Mouse (Mus musculus): ENCODE results near the gene Tbp. TPM values are rescaled to one million over a fixed set of nuclear protein-coding genes. Genes with fewer than 3 reads are reported as not detected.

Tbp gene
- polyA plus RNA-seq, 1 experiment, result 1.4 TPM

GRCm38 (mm10) chr17:15566908-15567307 lies 67.2 kb downstream of the Tbp start:
- H3K4me3 ChIP-seq (replicated peaks), result no peak overlapping the region
- TF ChIP-seq GATA1 (IDR thresholded peaks at IDR 0.05; ENCODE audit: borderline replicate concordance, low read length) (no peak), FLI1 (IDR thresholded peaks at IDR 0.05; ENCODE audit: low read length) (no peak)
- H3K4me1 ChIP-seq, result peaks cover 14% of the 10 kb centered on the region
- H3K27me3 ChIP-seq (replicated peaks), result peaks cover 8% of the 10 kb centered on the region
- no peaks in the 10 kb centered on the region for H3K9me3 ChIP-seq
- no peaks in the 10 kb centered on the region for H3K36me3 ChIP-seq (replicated peaks; ENCODE audit: low read length)

- peaks cover 2% of the 10 kb centered on the region for H3K27me3 ChIP-seq (replicated peaks)
- no peaks in the 10 kb centered on the region for H3K4me1 ChIP-seq
Measured at GRCm38 (mm10) chr17:15575056-15575455, 75.4 kb downstream of the Tbp start.

GRCm38 (mm10) chr17:15577291-15577694 lies 77.6 kb downstream of the Tbp start:
- TF ChIP-seq GATA1 (IDR thresholded peaks at IDR 0.05; ENCODE audit: borderline replicate concordance, low read length) (no peak), FLI1 (IDR thresholded peaks at IDR 0.05; ENCODE audit: low read length) (no peak)
- no peaks in the 10 kb centered on the region for H3K4me1 ChIP-seq
- H3K4me3 ChIP-seq (replicated peaks), result peak overlapping the region; percentile 59
- 0 out of 2 replicates have a peak, but pooled peaks cover 2% of the 10 kb centered on the region for H3K9me3 ChIP-seq
- no peaks in the 10 kb centered on the region for H3K36me3 ChIP-seq (replicated peaks; ENCODE audit: low read length)
- H3K27me3 ChIP-seq (replicated peaks), result peaks cover 2% of the 10 kb centered on the region

More at GRCm38 (mm10) chr17:15575056-15575455, 75.4 kb downstream of the Tbp start:
- H3K36me3 ChIP-seq (replicated peaks; ENCODE audit: low read length), result no peaks in the 10 kb centered on the region
- no peak overlapping the region for H3K4me3 ChIP-seq (replicated peaks)
- no peak for TF ChIP-seq GATA1 (IDR thresholded peaks at IDR 0.05; ENCODE audit: borderline replicate concordance, low read length)
- no peak for TF ChIP-seq FLI1 (IDR thresholded peaks at IDR 0.05; ENCODE audit: low read length)
- 0 out of 2 replicates have a peak, but pooled peaks cover 2% of the 10 kb centered on the region for H3K9me3 ChIP-seq

Other genes starting within 250 kb of the Tbp start
- 0.22 TPM in 1 of 2 replicates, not detected in the other for gene Dll1, start 123.0 kb upstream of the Tbp start, polyA plus RNA-seq (2012; ENCODE audit: insufficient read depth, low replicate concordance)
- 1.4 and 1.5 TPM in 2 replicates for gene Fam120b, start 103.7 kb upstream of the Tbp start, polyA plus RNA-seq (2012; ENCODE audit: insufficient read depth, low replicate concordance)
- gene Psmb1, start 137 bp upstream of the Tbp start, polyA plus RNA-seq (2012; ENCODE audit: insufficient read depth, low replicate concordance), result 9.4 and 35.6 TPM in 2 replicates
- 33.3 and 52.6 TPM in 2 replicates for gene Pdcd2, start 27.4 kb downstream of the Tbp start, polyA plus RNA-seq (2012; ENCODE audit: insufficient read depth, low replicate concordance)
- 0.18 TPM in 1 of 2 replicates, not detected in the other for gene Prdm9, start 64.5 kb downstream of the Tbp start, polyA plus RNA-seq (2012; ENCODE audit: insufficient read depth, low replicate concordance)
- gene Chd1, start 205.1 kb downstream of the Tbp start, polyA plus RNA-seq (2012; ENCODE audit: insufficient read depth, low replicate concordance), result 9.0 and 40.3 TPM in 2 replicates